Mouse (Mus musculus) spleen, postnatal 10 days (tissue): ENCODE measurements at regions not wholly inside any gene's neighbourhood (a gene's known extent, or its start where the extent isn't known, plus 50 kb on each side); places are given as distances from the start of the nearest gene placed in this dataset.

Experiments
- DNase-seq, 2 experiments: peaks; one replicate each; pipeline ENCODE4 v3.0.0; 2021 to 2022; ENCODE audit warnings: low spot score in 2 of 2

DNA sequence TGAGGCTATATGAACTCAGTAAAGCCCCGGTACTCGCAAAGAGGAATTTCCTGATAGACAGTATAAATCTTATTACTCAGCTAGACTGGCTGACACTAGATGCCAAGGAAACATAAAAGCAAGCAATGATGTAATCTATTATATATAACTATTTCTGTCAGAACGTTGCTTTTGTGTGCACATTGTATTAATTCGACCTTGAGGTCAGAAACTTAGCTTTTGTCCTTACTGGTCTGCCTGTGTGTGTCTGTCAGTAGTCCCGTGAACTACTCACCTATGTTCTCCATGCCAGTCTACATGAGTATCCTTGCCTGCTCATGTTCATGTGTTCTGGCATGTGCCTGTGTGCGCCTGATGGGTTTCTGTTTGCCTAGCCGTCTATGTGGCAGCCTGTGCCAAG, 70.5 kb downstream of the Tmx1 start:
- DNase-seq, result no peak

DNA sequence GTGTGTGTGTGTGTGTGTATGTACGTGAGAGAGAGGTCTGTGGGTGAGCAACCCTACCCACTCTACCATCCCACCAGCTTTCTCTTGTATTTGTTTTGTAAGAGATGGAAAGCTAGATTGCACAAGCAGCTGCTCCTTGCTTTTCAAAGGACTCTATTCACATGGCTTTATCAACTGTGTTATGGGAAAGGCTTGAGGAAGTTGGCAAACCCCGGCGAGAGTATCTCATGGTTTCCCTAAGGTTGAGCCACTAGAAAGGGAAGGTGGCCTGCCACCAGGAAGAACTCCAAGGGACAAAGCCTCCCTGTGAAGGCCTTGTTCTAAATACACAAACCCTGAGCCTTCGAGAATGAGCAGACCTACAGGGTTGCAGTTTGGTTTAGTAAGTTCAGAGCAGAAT, 71.8 kb downstream of the Tmx1 start:
- DNase-seq, result no peak

DNA sequence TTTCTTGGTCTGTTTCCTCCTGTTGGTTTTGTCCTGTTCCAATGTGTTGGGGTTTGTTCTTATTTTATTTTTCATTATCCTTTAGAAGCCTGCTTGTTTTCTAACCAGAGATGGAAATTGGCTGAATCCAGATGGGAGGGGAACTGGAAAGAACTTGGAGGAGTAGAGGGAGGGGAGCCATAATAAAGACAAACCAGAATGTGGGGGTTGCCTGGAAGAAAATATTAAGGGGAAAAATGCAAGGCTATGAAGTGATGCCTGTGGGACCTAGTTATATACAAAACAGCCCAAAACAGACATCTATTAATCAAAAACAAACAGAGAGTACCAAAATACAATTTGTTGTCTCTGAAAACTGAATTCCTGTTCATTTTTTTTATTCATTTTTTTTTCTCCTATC, 78.8 kb downstream of the Tmx1 start:
- DNase-seq, result no peak

GRCm38 (mm10) chr12:70532225-70532624, 79.3 kb downstream of the Tmx1 start:
- DNase-seq, result no peak

DNA sequence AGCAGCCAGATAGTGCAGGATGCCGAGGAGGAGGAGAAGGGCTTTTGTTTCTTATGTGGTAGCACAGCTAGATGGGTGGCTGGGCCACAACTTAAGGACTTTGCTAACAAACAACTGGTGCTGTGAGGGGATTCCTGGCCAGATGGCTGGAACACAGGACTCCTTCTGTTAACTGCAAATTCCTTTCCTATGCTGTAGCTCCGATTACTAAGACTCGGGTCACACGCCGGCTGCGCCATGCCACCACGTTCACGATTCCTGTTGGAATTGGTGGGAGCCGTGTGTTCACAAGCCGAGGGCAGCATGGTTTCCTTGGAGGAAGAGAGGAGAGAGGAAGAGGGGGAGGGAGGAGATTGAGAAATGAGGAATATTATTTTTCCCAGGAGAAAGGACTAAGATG, 79.9 kb downstream of the Tmx1 start:
- no peak for DNase-seq

- no peak for DNase-seq
These were observed 80.6 kb downstream of the Tmx1 start for GRCm38 (mm10) chr12:70533375-70533935.

- DNase-seq, result no peak
These were observed 86.2 kb downstream of the Tmx1 start for GRCm38 (mm10) chr12:70539124-70539523.

GRCm38 (mm10) chr12:70539856-70540255, 87.0 kb downstream of the Tmx1 start:
- DNase-seq, result no peak

DNA sequence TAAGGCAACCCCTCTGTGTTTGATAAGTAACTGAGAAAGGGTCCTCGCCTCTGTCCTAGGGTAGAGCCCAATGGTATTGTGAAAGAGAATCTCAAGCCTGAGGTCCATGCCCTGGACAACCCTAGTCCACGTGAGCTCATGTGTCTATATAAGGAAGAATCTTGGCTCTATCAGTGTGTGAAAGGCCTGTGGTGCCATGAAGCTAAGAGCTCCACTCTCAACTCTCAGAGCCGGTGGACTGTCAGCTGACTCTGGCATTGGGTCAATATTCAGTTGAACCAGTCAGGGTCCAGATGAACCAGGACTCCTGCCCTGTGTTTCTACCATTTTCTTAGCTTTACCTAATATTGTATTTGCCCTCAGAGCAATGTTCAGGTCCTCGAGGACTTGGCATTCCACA, 88.5 kb downstream of the Tmx1 start:
- DNase-seq, result no peak

- no peak for DNase-seq
These were observed 90.4 kb downstream of the Tmx1 start for GRCm38 (mm10) chr12:70543299-70543698.

DNA sequence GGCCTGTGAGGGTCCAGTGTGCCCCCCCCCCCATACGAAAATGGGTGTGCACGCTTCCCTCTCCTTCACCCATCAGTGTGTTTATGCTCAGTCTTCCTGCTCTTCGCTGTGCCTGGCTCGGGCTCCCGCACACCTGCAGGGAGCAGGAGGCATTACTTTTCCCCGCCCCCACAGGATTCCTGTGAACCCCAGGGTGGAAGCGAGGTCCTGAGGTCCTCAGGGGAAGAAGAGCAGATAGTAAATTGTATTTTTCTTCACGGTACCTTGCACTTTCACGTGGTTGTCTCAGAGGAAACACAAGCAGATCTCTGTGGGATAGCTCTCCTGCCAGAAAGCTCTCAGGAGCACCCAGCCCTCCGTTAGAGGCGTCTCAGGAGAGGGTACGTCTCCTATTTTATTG, 91.4 kb downstream of the Tmx1 start:
- no peak for DNase-seq

- no peak for DNase-seq
These were observed 92.1 kb downstream of the Tmx1 start for GRCm38 (mm10) chr12:70544850-70545510.

DNA sequence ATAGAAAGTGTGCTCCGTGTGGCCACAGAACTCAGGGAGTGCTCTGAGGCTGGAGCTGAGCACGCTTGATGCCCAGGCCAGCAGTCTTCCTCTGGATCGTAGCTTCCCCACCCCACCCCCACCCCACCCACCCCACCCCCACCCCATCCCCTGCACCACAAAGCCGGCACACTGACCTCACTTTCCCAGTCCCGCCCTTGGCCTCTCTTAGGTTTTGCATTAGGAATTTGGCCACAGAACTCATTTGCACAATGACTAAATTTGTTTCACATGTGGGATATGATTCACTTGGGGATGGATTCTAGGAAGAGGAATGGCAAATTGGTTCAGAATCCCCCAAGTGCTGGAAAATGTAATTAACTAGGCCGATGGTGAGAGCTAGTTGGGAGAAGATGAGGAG, 94.3 kb downstream of the Tmx1 start:
- no peak for DNase-seq

GRCm38 (mm10) chr12:70549296-70549695, 96.4 kb downstream of the Tmx1 start:
- no peak for DNase-seq

- no peak for DNase-seq
These were observed 101.0 kb downstream of the Tmx1 start for GRCm38 (mm10) chr12:70553866-70554265.

- DNase-seq, result no peak
These were observed 101.7 kb downstream of the Tmx1 start for GRCm38 (mm10) chr12:70554586-70554985.

- no peak for DNase-seq
These were observed 102.8 kb downstream of the Tmx1 start for GRCm38 (mm10) chr12:70555723-70556122.

- DNase-seq, result no peak
These were observed 103.9 kb downstream of the Tmx1 start for GRCm38 (mm10) chr12:70556820-70557219.

GRCm38 (mm10) chr12:70563446-70563845, 110.6 kb downstream of the Tmx1 start:
- DNase-seq, result no peak

- no peak for DNase-seq
These were observed 122.8 kb downstream of the Tmx1 start for GRCm38 (mm10) chr12:70575665-70576064.

- no peak for DNase-seq
These were observed 124.9 kb downstream of the Tmx1 start for GRCm38 (mm10) chr12:70577769-70578168.

GRCm38 (mm10) chr12:70579328-70579905, 126.5 kb downstream of the Tmx1 start:
- no peak for DNase-seq

- DNase-seq, result no peak
These were observed 133.3 kb downstream of the Tmx1 start for GRCm38 (mm10) chr12:70586181-70586580.

DNA sequence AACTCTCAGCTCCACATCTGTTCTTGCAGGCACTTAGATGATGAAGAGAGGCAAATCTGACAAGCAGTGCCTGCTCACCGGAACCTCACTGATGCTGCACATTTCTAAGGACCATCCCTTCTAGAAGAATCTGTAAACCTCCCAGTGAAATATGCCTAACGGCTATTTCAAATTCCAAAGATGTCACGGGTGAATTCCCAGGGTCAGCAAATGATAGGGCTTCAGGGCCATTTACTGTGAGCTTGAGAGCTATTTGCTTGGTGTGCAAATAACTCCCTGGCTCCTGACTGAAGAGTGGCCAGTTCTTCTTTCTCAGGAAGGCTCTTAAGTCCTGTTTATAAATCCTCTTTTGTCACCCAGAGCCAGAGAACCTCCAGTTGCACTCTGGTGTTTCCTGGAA, 135.3 kb downstream of the Tmx1 start:
- DNase-seq, result no peak
